Mouse (Mus musculus) lung, adult 2 months (tissue): ENCODE measurements at regions not wholly inside any gene's neighbourhood (a gene's known extent, or its start where the extent isn't known, plus 50 kb on each side); places are given as distances from the start of the nearest gene placed in this dataset.
A peak's percentile ranks its signal among the peaks of the same experiment; 100 is the strongest.

Experiments
- DNase-seq: peaks from one replicate; pipeline ENCODE4 v3.0.0; 2022
- H3K4me1 ChIP-seq: fragments of 200-500 bp; 2 replicates; pipeline ENCODE4 v1.6.1; 2011; ENCODE audit warnings: low read length; ENCODE audit not compliant: control insufficient read depth, insufficient read depth
- H3K4me3 ChIP-seq: fragments of 200-500 bp; replicated peaks from 2 replicates; pipeline ENCODE3; 2011; ENCODE audit warnings: low read depth, mild to moderate bottlenecking, control low read depth, low read length; ENCODE audit errors: extremely low read depth
- CTCF ChIP-seq: fragments of 200-500 bp; IDR thresholded peaks from 2 replicates; pipeline ENCODE4 v1.5.1; 2011; ENCODE audit warnings: mild to moderate bottlenecking, low read length, control low read depth; ENCODE audit not compliant: insufficient read depth
- POLR2A ChIP-seq: fragments of 200-500 bp; IDR thresholded peaks from 2 replicates; pipeline ENCODE4 v1.6.1; 2011; ENCODE audit warnings: low read depth, mild to moderate bottlenecking, control low read depth, low read length, borderline replicate concordance; ENCODE audit errors: extremely low read depth
- WGBS: fragments of 180-500 bp; shearing (Covaris S2); methylation state at CpG from one replicate; pipeline ENCODE4 v1.1.7; 2018; 5-methylcytosine and 5-hydroxymethylcytosine counted together

DNA sequence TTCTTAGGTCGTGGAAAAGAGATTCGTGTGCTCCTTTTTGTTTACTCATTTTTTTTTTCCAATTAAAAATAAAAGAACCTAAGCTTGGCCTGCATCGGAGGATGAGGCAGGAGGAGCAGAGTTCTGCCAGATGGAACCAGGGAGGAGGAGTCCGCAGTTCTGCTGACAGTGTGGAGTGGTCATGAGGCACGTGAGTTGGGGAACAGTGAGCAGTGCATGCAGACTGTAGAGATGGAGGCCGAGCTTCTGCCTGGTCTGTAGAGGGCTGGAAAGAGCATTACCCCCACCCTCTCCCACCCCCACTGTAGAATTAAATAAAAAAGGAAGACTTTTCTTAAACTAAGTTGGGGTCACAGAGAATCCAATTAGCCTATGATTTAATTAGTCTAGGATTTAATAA lies 202.5 kb upstream of the Nabp1 start:
- Histone ChIP-seq H3K4me1 (peaks cover 2% of the 10 kb centered on the region; the same call in 1 of the 2 replicates), H3K4me3 (no peak overlapping the region)
- WGBS: 66% methylated on average over 6 of the region's 6 CpGs
- no peak for TF ChIP-seq POLR2A
- DNase-seq: no peak

GRCm38 (mm10) chr1:51678290-51678928 lies 200.2 kb upstream of the Nabp1 start:
- Histone ChIP-seq H3K4me1 (peaks cover 2% of the 10 kb centered on the region; the same call in 1 of the 2 replicates), H3K4me3 (no peak overlapping the region)
- WGBS: 59% methylated on average over 6 of the region's 6 CpGs
- TF ChIP-seq POLR2A (no peak), CTCF (no peak)
- DNase-seq: no peak

GRCm38 (mm10) chr1:51677802-51678201 lies 199.6 kb upstream of the Nabp1 start:
- no peak for DNase-seq
- TF ChIP-seq CTCF (no peak), POLR2A (no peak)
- Histone ChIP-seq H3K4me1 (peaks cover 2% of the 10 kb centered on the region; the same call in 1 of the 2 replicates), H3K4me3 (no peak overlapping the region)
- WGBS: 52% methylated on average over 5 of the region's 5 CpGs

GRCm38 (mm10) chr1:51671691-51672090 lies 193.5 kb upstream of the Nabp1 start:
- Histone ChIP-seq H3K4me3 (no peak overlapping the region), H3K4me1 (peaks cover 6% of the 10 kb centered on the region)
- TF ChIP-seq CTCF (no peak), POLR2A (no peak)
- DNase-seq: no peak
- 22% methylated on average over 1 of the region's 1 CpGs for WGBS

DNA sequence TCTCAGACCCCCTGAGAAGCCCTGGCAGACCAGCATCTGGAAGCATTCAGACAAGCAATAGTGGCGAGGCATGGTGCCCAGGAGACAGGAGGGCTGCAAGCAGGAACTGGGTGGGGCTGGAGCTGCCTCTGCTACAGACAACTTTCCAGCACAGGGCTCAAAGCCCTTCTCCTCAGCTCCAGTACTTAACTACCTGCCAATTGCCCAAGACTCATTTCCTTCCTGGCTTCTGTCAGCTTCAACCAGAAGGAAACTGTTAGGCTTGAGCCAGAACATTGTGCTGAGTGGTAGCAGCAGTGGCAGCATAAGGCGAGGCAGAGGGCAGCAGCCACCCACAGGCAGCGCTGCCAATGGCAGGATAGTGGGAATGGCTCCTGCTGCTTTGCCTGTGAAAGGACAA lies 193.1 kb upstream of the Nabp1 start:
- Histone ChIP-seq H3K4me3 (no peak overlapping the region), H3K4me1 (peaks cover 6% of the 10 kb centered on the region)
- DNase-seq: no peak
- no peak for TF ChIP-seq POLR2A
- peak; percentile 52 for TF ChIP-seq CTCF
- WGBS: 5% methylated on average over 3 of the region's 3 CpGs

GRCm38 (mm10) chr1:51670009-51670408 lies 191.8 kb upstream of the Nabp1 start:
- peaks cover 6% of the 10 kb centered on the region for H3K4me1 ChIP-seq
- 61% methylated on average over 3 of the region's 3 CpGs for WGBS
- DNase-seq: no peak
- TF ChIP-seq POLR2A (no peak), CTCF (no peak)
- H3K4me3 ChIP-seq: no peak overlapping the region

DNA sequence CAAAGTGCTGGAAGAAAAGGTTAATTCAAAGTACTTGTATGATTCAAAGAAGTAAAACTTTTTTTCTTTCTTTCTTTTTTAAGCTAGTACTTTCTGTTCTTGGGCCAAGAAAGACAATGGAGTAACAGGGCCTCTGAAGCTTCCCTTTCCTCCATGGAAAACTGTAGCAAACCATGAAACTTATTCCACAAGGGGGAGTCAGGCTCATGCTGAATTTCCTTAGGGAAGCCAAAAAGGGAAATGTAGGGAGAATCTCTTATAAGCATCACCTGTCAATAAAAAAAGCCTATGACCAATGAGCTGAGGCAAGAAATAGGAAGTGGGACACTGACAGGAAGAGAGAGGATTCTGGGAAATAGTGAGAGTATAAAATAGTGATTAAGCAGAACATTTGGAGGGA lies 190.7 kb upstream of the Nabp1 start:
- peaks cover 6% of the 10 kb centered on the region for H3K4me1 ChIP-seq
- no peak for DNase-seq
- TF ChIP-seq CTCF (no peak), POLR2A (no peak)
- H3K4me3 ChIP-seq: no peak overlapping the region

- no peak for DNase-seq
- TF ChIP-seq CTCF (no peak), POLR2A (no peak)
- Histone ChIP-seq H3K4me1 (no peaks in the 10 kb centered on the region), H3K4me3 (no peak overlapping the region)
- 98% methylated on average over 1 of the region's 1 CpGs for WGBS
These were observed 182.3 kb upstream of the Nabp1 start for GRCm38 (mm10) chr1:51660531-51660930.

GRCm38 (mm10) chr1:51657203-51657602 lies 179.0 kb upstream of the Nabp1 start:
- no peaks in the 10 kb centered on the region for H3K4me1 ChIP-seq
- no peak overlapping the region for H3K4me3 ChIP-seq
- 59% methylated on average over 4 of the region's 4 CpGs for WGBS
- no peak for TF ChIP-seq CTCF
- TF ChIP-seq POLR2A: no peak
- DNase-seq: no peak

GRCm38 (mm10) chr1:51650653-51650995 lies 172.4 kb upstream of the Nabp1 start:
- no peaks in the 10 kb centered on the region; the same call in 1 of the 2 replicates for H3K4me1 ChIP-seq
- no peak for DNase-seq
- TF ChIP-seq POLR2A (no peak), CTCF (no peak)
- 45% methylated on average over 3 of the region's 3 CpGs for WGBS
- H3K4me3 ChIP-seq: no peak overlapping the region
